Mouse (Mus musculus): ENCODE results near the gene Pdzk1ip1. TPM values are rescaled to one million over a fixed set of nuclear protein-coding genes. Genes with fewer than 3 reads are reported as not detected.

Gene Pdzk1ip1
- total RNA-seq, 1 experiment, result 1.1 TPM

- no peak overlapping the region for H3K27ac ChIP-seq (ENCODE audit: insufficient read depth, low read depth, low read length, poor library complexity, severe bottlenecking)
- in situ Hi-C loops (cut with MboI; ENCODE audit: low sequenced_read_pairs in 2 of 2, unreplicated experiment in 2 of 2), result no loop called here
Observed at GRCm38 (mm10) chr4:115075204-115075915, 13.1 kb upstream of the Pdzk1ip1 start.

GRCm38 (mm10) chr4:115078892-115079820, 9.4 kb upstream of the Pdzk1ip1 start:
- H3K4me3 ChIP-seq (ENCODE audit: insufficient read depth in 1 of 2, low read depth in 1 of 2, low read length in 2 of 2, poor library complexity in 1 of 2, severe bottlenecking in 1 of 2), result no peak overlapping the region
- no peak for DNase-seq (ENCODE audit: low read depth, low spot score)
- H3K27ac ChIP-seq (ENCODE audit: insufficient read depth, low read depth, low read length, poor library complexity, severe bottlenecking), result no peak overlapping the region
- no peak overlapping the region for H3K9ac ChIP-seq (ENCODE audit: insufficient read depth, low read depth, low read length, poor library complexity, severe bottlenecking)
- in situ Hi-C loops (cut with MboI; ENCODE audit: low sequenced_read_pairs in 2 of 2, unreplicated experiment in 2 of 2), result no loop called here
- TF ChIP-seq MAFK (IDR thresholded peaks at IDR 0.05; ENCODE audit: insufficient read depth, low read depth, low read length), result no peak
- no peak for TF ChIP-seq ZNF384 (IDR thresholded peaks at IDR 0.05; ENCODE audit: low read depth, low read length)
- no peak for TF ChIP-seq CHD2 (IDR thresholded peaks at IDR 0.05; ENCODE audit: low read depth, low read length)
- no peak for TF ChIP-seq HCFC1 (IDR thresholded peaks at IDR 0.05; ENCODE audit: borderline replicate concordance, insufficient read depth, low read length)
- TF ChIP-seq ZC3H11A (IDR thresholded peaks at IDR 0.05; ENCODE audit: borderline replicate concordance, low read depth, low read length), result no peak
- peaks cover 0 to 14% of the 10 kb centered on the region in 2 experiments; a peak in 1 of 4 replicates for H3K4me1 ChIP-seq (ENCODE audit: control insufficient read depth in 2 of 2, insufficient read depth in 2 of 2, low read length in 2 of 2, poor library complexity in 1 of 2)
- no peaks in the 10 kb centered on the region for H3K36me3 ChIP-seq (ENCODE audit: control insufficient read depth, insufficient read depth, low read length, poor library complexity, severe bottlenecking)
- no peaks in the 10 kb centered on the region for H3K9me3 ChIP-seq (ENCODE audit: control insufficient read depth, insufficient read depth, low read depth, low read length)

More at GRCm38 (mm10) chr4:115075204-115075915, 13.1 kb upstream of the Pdzk1ip1 start:
- H3K36me3 ChIP-seq (ENCODE audit: control insufficient read depth, insufficient read depth, low read length, poor library complexity, severe bottlenecking), result no peaks in the 10 kb centered on the region
- no peak for DNase-seq (ENCODE audit: low read depth, low spot score)
- H3K9me3 ChIP-seq (ENCODE audit: control insufficient read depth, insufficient read depth, low read depth, low read length), result no peaks in the 10 kb centered on the region
- H3K4me3 ChIP-seq (ENCODE audit: insufficient read depth in 1 of 2, low read depth in 1 of 2, low read length in 2 of 2, poor library complexity in 1 of 2, severe bottlenecking in 1 of 2), result no peak overlapping the region
- no peak overlapping the region for H3K9ac ChIP-seq (ENCODE audit: insufficient read depth, low read depth, low read length, poor library complexity, severe bottlenecking)
- no peak for TF ChIP-seq MAFK (IDR thresholded peaks at IDR 0.05; ENCODE audit: insufficient read depth, low read depth, low read length)
- no peak for TF ChIP-seq CHD2 (IDR thresholded peaks at IDR 0.05; ENCODE audit: low read depth, low read length)
- H3K4me1 ChIP-seq (ENCODE audit: control insufficient read depth in 2 of 2, insufficient read depth in 2 of 2, low read length in 2 of 2, poor library complexity in 1 of 2), result peaks cover 0 to 14% of the 10 kb centered on the region in 2 experiments; a peak in 1 of 4 replicates

GRCm38 (mm10) chr4:115079821-115080349, 8.6 kb upstream of the Pdzk1ip1 start:
- Histone ChIP-seq H3K9me3 (ENCODE audit: control insufficient read depth, insufficient read depth, low read depth, low read length) (no peaks in the 10 kb centered on the region), H3K4me1 (ENCODE audit: control insufficient read depth in 2 of 2, insufficient read depth in 2 of 2, low read length in 2 of 2, poor library complexity in 1 of 2) (peaks cover 0 to 14% of the 10 kb centered on the region in 2 experiments; a peak in 1 of 4 replicates), H3K4me3 (ENCODE audit: insufficient read depth in 1 of 2, low read depth in 1 of 2, low read length in 2 of 2, poor library complexity in 1 of 2, severe bottlenecking in 1 of 2) (no peak overlapping the region), H3K9ac (ENCODE audit: insufficient read depth, low read depth, low read length, poor library complexity, severe bottlenecking) (no peak overlapping the region), H3K27ac (ENCODE audit: insufficient read depth, low read depth, low read length, poor library complexity, severe bottlenecking) (no peak overlapping the region), H3K36me3 (ENCODE audit: control insufficient read depth, insufficient read depth, low read length, poor library complexity, severe bottlenecking) (no peaks in the 10 kb centered on the region)
- in situ Hi-C loops (cut with MboI; ENCODE audit: low sequenced_read_pairs in 2 of 2, unreplicated experiment in 2 of 2), result no loop called here
- no peak for DNase-seq (ENCODE audit: low read depth, low spot score)
- TF ChIP-seq MAFK (IDR thresholded peaks at IDR 0.05; ENCODE audit: insufficient read depth, low read depth, low read length), result no peak
- no peak for TF ChIP-seq CHD2 (IDR thresholded peaks at IDR 0.05; ENCODE audit: low read depth, low read length)
- no peak for TF ChIP-seq ZNF384 (IDR thresholded peaks at IDR 0.05; ENCODE audit: low read depth, low read length)
- no peak for TF ChIP-seq ZC3H11A (IDR thresholded peaks at IDR 0.05; ENCODE audit: borderline replicate concordance, low read depth, low read length)
- no peak for TF ChIP-seq HCFC1 (IDR thresholded peaks at IDR 0.05; ENCODE audit: borderline replicate concordance, insufficient read depth, low read length)

- no peak overlapping the region for H3K9ac ChIP-seq (ENCODE audit: insufficient read depth, low read depth, low read length, poor library complexity, severe bottlenecking)
- TF ChIP-seq CHD2 (IDR thresholded peaks at IDR 0.05; ENCODE audit: low read depth, low read length) (no peak), HCFC1 (IDR thresholded peaks at IDR 0.05; ENCODE audit: borderline replicate concordance, insufficient read depth, low read length) (no peak), MAFK (IDR thresholded peaks at IDR 0.05; ENCODE audit: insufficient read depth, low read depth, low read length) (no peak), ZNF384 (IDR thresholded peaks at IDR 0.05; ENCODE audit: low read depth, low read length) (no peak), ZC3H11A (IDR thresholded peaks at IDR 0.05; ENCODE audit: borderline replicate concordance, low read depth, low read length) (no peak)
- no peak overlapping the region for H3K27ac ChIP-seq (ENCODE audit: insufficient read depth, low read depth, low read length, poor library complexity, severe bottlenecking)
- H3K9me3 ChIP-seq (ENCODE audit: control insufficient read depth, insufficient read depth, low read depth, low read length), result no peaks in the 10 kb centered on the region
- no peak overlapping the region for H3K4me3 ChIP-seq (ENCODE audit: insufficient read depth in 1 of 2, low read depth in 1 of 2, low read length in 2 of 2, poor library complexity in 1 of 2, severe bottlenecking in 1 of 2)
- peaks cover 0 to 9% of the 10 kb centered on the region in 2 experiments; a peak in 1 of 4 replicates for H3K4me1 ChIP-seq (ENCODE audit: control insufficient read depth in 2 of 2, insufficient read depth in 2 of 2, low read length in 2 of 2, poor library complexity in 1 of 2)
- no peak for DNase-seq (ENCODE audit: low read depth, low spot score)
- in situ Hi-C loops (cut with MboI; ENCODE audit: low sequenced_read_pairs in 2 of 2, unreplicated experiment in 2 of 2), result no loop called here
- no peaks in the 10 kb centered on the region for H3K36me3 ChIP-seq (ENCODE audit: control insufficient read depth, insufficient read depth, low read length, poor library complexity, severe bottlenecking)
Observed at GRCm38 (mm10) chr4:115083031-115083430, 5.5 kb upstream of the Pdzk1ip1 start.

Data from ES-E14 (cell line).